In the genomic region with DNA sequence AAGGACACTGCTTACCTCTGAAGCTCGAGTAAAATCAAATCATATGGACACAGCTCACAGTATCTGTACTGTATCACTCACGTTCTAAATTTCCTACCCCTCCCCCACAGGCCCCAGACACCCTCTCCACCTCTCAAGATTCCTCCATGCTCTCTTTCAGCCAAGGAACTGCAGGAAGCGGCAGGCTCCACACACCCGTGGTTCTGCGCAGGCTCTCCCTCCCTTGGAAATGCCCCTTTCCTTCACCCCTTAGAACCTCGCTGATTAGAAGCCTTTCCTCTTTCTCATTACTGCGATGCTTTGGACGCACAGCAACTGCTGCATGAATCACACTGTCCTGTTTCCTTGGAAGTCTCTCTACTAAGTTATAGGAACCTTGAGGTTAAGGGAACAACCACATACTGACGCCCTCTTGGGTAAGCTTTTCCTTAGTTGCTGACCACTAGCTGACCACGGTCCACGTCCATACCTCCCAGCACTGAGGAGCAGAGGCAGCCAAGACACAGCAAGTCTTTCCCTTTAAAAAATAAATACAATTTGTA, we compare ENCODE assay signal across 17 mouse cellular contexts. TPM values are rescaled to one million over a fixed set of nuclear protein-coding genes. Genes with fewer than 3 reads are reported as not detected.
DNase-seq lines count a peak whose midpoint lies in the region; ATAC-seq and TF ChIP-seq lines count a peak whose summit lies in the region.
"Had no signal": no experiment of that assay in that cellular context is flagged by ENCODE, and none has a peak within 500 bp of the region (broad histone marks: within the 10 kb centered on the region; RNA-seq: fewer than 3 reads in every experiment).

No protein-coding gene starts in this region.

- H3K4me1 ChIP-seq in heart, embryonic 13.5 days: peaks cover 61% of the 10 kb centered on the region
- H3K4me1 ChIP-seq in bone marrow macrophage, adult 2 months (ENCODE audit: control insufficient read depth, insufficient read depth, low read length): peaks cover 67% of the 10 kb centered on the region
- peaks cover 33% of the 10 kb centered on the region for H3K4me1 ChIP-seq in liver, postnatal 0 days (ENCODE audit: insufficient read depth)

- no peak for TF ChIP-seq CTCF in bone marrow macrophage, adult 2 months (IDR thresholded peaks at IDR 0.05; ENCODE audit: low read depth, low read length)
- no peak for TF ChIP-seq CTCF in liver, postnatal 0 days (IDR thresholded peaks at IDR 0.05; ENCODE audit: low read depth)

- TF ChIP-seq EP300 in liver, postnatal 0 days (IDR thresholded peaks at IDR 0.05; ENCODE audit: low read depth): no peak

- no peaks in the 10 kb centered on the region for H3K9me3 ChIP-seq in heart, embryonic 13.5 days
- H3K9me3 ChIP-seq in liver, postnatal 0 days (ENCODE audit: low read length): no peaks in the 10 kb centered on the region
- H3K9me3 ChIP-seq: embryonic facial prominence, embryonic 12.5 days; forebrain, embryonic 12.5 days had no signal

- no peak for TF ChIP-seq POLR2A in bone marrow macrophage, adult 2 months (IDR thresholded peaks at IDR 0.05; ENCODE audit: borderline replicate concordance, low read depth, low read length)

- no peak overlapping the region for H3K4me3 ChIP-seq in heart, embryonic 13.5 days
- H3K4me3 ChIP-seq in bone marrow macrophage, adult 2 months (ENCODE audit: insufficient read depth, low read length): peak overlapping the region; percentile 25
- no peak overlapping the region for H3K4me3 ChIP-seq in liver, postnatal 0 days (ENCODE audit: low read depth, low read length)
- H3K4me3 ChIP-seq: embryonic facial prominence, embryonic 12.5 days; forebrain, embryonic 12.5 days had no signal

- WGBS in heart, embryonic 13.5 days: 46% methylated on average over 11 of the region's 11 CpGs
- 54% methylated on average over 11 of the region's 11 CpGs for WGBS in liver, postnatal 0 days (ENCODE audit: insufficient replicate concordance)

- H3K27me3 ChIP-seq in heart, embryonic 13.5 days (replicated peaks): no peaks in the 10 kb centered on the region
- H3K27me3 ChIP-seq in liver, postnatal 0 days (ENCODE audit: insufficient read depth, low read length): no peaks in the 10 kb centered on the region
- H3K27me3 ChIP-seq: embryonic facial prominence, embryonic 12.5 days; forebrain, embryonic 12.5 days had no signal

- H3K36me3 ChIP-seq in heart, embryonic 13.5 days: peaks cover 8% of the 10 kb centered on the region; the same call in 1 of the 2 replicates
- peaks cover 5% of the 10 kb centered on the region for H3K36me3 ChIP-seq in liver, postnatal 0 days (replicated peaks; ENCODE audit: insufficient read depth, low read length)

- H3K9ac ChIP-seq in heart, embryonic 13.5 days: no peak overlapping the region; the same call in 1 of the 2 replicates
- H3K9ac ChIP-seq in liver, postnatal 0 days (replicated peaks): no peak overlapping the region
- H3K9ac ChIP-seq: embryonic facial prominence, embryonic 12.5 days; forebrain, embryonic 12.5 days had no signal

- peak; percentile 34 for DNase-seq in adrenal gland, postnatal 10 days
- DNase-seq in adrenal gland, adult 8-10 months: no peak
- no peak for DNase-seq in heart, postnatal 36 days
- DNase-seq in liver, postnatal 0 days: no peak
- no peak for DNase-seq in layer of hippocampus, postnatal 36 days
- DNase-seq: B cell, adult 2 months; cerebellum, adult 9-11 months; kidney, postnatal 14 days; layer of hippocampus, adult 9-11 months; lung, adult 2 months; retina, postnatal 1 day had no signal

- no peak for ATAC-seq in heart, embryonic 13.5 days (ENCODE audit: extremely low read depth, insufficient number of reproducible peaks, low FRiP score, low TSS enrichment)
- no peak for ATAC-seq in liver, postnatal 0 days
- no peak for ATAC-seq in erythroblast, adult 5-6 weeks (replicated peaks; ENCODE audit: low FRiP score, poor library complexity, severe bottlenecking)
- ATAC-seq: intestine, embryonic 16.5 days had no signal

- peak overlapping the region; percentile 40; the same call in 1 of the 2 replicates for H3K27ac ChIP-seq in heart, embryonic 13.5 days (replicated peaks)
- H3K27ac ChIP-seq in bone marrow macrophage, adult 2 months (ENCODE audit: insufficient read depth, low read depth, low read length): peak overlapping the region; percentile 51
- H3K27ac ChIP-seq in liver, postnatal 0 days (ENCODE audit: low read depth): 0 out of 2 replicates have a peak overlapping the region, but pooled peaks have one; percentile 34
- H3K27ac ChIP-seq: embryonic facial prominence, embryonic 12.5 days; forebrain, embryonic 12.5 days had no signal

- H3K4me2 ChIP-seq in heart, embryonic 13.5 days: peak overlapping the region; percentile 95
- H3K4me2 ChIP-seq in liver, postnatal 0 days (ENCODE audit: low read depth, low read length): peak overlapping the region; percentile 26
- H3K4me2 ChIP-seq: embryonic facial prominence, embryonic 12.5 days; forebrain, embryonic 12.5 days had no signal

- intact Hi-C loops in heart, postnatal 36 days (cut with DNase I): no loop called here

RNA-seq across cellular contexts. Expression of a gene that starts 3.9 kb away (rescaled TPM):
- 10 to 100 TPM; 24.2 to 30.1 TPM for total RNA-seq in adrenal gland, postnatal 10 days (2021)
- 10 to 100 TPM; 33.9 to 38.5 (median 36.1) TPM for total RNA-seq in adrenal gland, adult 8-10 months (2022)
- 6.2 and 6.7 TPM in 2 replicates for polyA plus RNA-seq in heart, embryonic 13.5 days (2015; fragmentation: Nextera tagmentation; extraction: Ambion mirVana)
- 10 to 100 TPM; 16.9 to 17.5 TPM for total RNA-seq in heart, postnatal 36 days (2021)
- polyA plus RNA-seq in bone marrow macrophage, adult 2 months (2012; ENCODE audit: insufficient read depth, insufficient read length, missing spikeins): 29.4 and 31.1 TPM in 2 replicates
- 2.3 and 2.6 TPM in 2 replicates for polyA plus RNA-seq in liver, postnatal 0 days (2015; fragmentation: Nextera tagmentation; extraction: Ambion mirVana)
- 5.0 and 10.7 TPM in 2 replicates for total RNA-seq in erythroblast, adult 5-6 weeks (2015; ENCODE audit: low replicate concordance)
- total RNA-seq in erythroblast, adult 5-6 weeks (2017; ENCODE audit: low replicate concordance): 6.0 and 8.4 TPM in 2 replicates
- 10 to 100 TPM; 38.5 to 40.9 TPM for total RNA-seq in layer of hippocampus, postnatal 36 days (2021)
